Mouse (Mus musculus): ENCODE measurements around the gene Alg14.

Alg14 gene

GRCm38 (mm10) chr3:121370301-121370700 lies 78.7 kb downstream of the Alg14 start:
- no peak for DNase-seq

- DNase-seq: no peak
Measured at GRCm38 (mm10) chr3:121370830-121371526, 79.4 kb downstream of the Alg14 start.

DNA sequence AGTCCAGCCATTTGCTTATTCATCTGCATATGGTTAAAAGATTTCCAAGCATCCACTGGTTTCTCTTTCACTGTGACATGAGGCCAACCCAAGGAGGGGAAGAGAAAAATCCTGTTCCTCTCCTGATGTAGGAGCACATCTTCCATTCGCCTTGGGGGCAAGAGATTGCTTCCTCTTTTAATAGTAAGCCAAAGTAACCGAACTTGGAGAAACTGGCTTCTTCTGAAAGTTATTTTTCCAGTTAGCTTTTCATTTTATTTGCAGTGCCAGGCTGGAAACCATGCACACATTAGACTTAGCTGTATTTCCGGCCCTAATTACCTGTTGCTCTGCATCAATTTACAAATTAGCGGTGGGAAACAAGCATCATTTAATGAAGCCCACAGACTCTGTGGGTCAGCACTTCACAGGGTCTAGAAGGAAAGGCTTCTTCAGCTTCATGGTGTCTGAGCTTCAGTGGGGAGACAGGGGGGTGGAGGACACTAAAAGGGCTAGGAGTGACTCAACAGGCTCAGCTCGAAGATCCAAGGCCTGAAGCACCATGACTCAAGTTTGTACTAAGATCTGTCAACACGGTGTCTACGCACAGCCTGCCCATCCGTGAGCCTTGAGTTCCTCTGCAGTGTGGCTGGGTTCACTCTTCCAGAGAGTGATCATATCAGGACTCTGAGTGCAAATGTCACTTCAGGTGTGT lies 80.1 kb downstream of the Alg14 start:
- no peak for DNase-seq

GRCm38 (mm10) chr3:121373897-121374441 lies 82.4 kb downstream of the Alg14 start:
- DNase-seq: no peak

DNA sequence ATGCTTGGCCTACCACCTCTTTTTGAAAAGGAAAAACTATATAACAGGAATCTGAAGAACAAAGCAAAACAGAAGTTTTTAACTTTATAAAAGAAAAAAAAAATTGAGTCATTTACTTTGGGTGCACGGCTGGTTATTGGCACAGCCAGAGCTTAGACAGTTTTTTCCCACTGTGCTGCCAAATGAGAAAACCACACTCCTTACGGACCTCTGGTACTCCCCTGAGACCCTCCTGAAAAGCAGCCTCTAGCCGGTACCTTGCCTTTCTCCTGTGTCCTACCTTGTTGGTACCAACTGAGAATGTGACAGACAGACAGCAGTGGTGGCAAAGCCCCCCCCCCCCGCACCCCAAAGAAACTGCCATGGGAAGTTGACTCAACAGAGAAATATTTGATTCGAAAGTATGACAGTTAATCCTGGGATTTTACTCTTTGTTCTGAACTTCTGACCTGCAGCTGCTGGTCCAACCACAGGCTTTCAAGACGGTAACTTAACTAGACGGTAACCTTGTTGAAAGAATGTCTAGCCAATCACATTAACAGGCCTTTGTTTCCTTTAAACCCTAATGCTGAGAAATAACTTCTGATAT lies 84.1 kb downstream of the Alg14 start:
- DNase-seq: peak in 1 of 2 experiments; percentile 19

DNA sequence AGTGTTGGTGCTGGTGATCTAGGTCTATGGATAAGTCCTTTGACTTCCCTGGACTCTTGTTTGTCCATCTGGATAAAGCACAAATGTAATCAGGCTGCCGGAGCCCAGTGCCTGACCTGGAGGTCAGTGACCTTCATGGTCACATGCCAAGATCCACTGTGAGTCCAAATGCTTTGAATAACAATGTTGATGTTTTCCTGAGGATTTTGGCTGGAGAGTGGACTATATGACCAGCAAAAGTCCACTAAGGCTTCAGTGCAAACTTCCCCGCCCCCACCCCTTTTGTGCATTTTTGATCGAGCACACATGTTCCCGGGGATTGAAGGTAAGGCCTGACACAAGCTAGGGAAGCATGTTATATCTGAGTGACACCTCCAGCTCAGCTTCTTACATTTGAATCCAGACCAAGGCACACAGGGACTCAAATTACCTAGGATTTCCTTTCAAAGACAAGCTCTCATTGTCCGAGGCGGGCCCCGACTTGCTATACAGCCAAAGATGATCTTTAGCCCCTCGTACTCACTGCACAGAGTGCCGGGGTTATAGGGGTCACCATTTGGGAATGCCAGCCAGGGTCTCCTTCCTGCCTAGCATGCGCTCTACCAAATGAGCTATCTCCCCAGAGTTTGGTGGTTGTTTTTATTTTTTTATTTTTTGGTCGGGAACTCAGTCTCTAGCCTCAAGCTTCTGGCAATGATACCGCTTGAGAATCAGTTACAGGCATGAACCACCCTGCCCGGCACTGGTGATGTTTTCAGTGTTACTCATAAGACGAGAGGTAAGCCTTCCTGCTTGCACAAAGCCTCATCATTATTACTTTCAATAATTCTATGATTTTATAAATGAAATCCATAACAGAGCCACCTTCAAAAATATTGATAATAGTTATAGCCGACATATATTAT lies 87.4 kb downstream of the Alg14 start:
- peak; percentile 91 to 92 for DNase-seq

GRCm38 (mm10) chr3:121379699-121380098 lies 88.1 kb downstream of the Alg14 start:
- DNase-seq: no peak

GRCm38 (mm10) chr3:121387471-121388009 lies 96.0 kb downstream of the Alg14 start:
- DNase-seq: no peak

DNA sequence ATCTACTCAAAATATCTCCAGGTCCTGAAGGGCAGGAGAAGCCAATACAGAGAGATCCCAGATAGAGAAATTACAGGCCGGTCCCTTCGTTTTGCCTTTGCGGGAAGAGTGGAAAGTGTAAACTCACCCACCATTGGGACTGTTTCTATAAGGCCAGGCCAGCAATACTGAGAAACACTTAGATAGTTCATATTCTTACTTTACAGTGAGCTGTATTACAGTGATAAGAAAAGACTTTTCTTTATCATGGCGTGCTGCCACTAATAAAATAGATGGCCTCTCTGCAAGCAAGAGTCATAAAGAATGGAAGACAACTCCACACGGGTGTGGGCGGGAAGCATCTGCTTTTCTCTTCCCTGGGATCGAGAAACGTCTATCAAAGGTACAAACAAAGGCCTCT lies 97.8 kb downstream of the Alg14 start:
- DNase-seq: no peak

- DNase-seq: peak in 1 of 2 experiments; percentile 61
Measured at GRCm38 (mm10) chr3:121389860-121390530, 98.4 kb downstream of the Alg14 start.

DNA sequence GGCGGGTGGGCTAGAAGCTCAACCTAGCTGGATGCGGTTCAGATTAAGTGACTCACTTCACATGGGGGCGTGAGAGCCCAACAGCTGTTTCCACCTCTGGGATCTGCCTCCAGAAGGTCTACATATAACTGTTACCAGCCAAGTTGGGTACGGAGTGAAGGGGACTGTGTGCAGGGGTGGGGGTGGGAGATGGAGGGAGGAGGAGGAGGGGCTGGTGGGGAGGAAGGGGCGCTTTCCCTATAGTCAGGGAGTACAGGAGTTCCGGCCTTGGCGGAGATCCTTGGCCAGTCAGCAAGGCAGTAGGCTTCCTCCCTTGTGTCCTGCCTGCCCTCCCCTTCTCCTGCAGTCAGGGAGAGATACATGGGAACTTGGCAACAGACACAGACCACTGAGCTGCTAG lies 99.2 kb downstream of the Alg14 start:
- DNase-seq: peak in 1 of 2 experiments; percentile 30

- peak in 1 of 2 experiments; percentile 51 for DNase-seq
Measured at GRCm38 (mm10) chr3:121395588-121396295, 104.2 kb downstream of the Alg14 start.

- DNase-seq: no peak
Measured at GRCm38 (mm10) chr3:121396561-121396960, 105.0 kb downstream of the Alg14 start.

- DNase-seq: no peak
Measured at GRCm38 (mm10) chr3:121397007-121397406, 105.4 kb downstream of the Alg14 start.

DNA sequence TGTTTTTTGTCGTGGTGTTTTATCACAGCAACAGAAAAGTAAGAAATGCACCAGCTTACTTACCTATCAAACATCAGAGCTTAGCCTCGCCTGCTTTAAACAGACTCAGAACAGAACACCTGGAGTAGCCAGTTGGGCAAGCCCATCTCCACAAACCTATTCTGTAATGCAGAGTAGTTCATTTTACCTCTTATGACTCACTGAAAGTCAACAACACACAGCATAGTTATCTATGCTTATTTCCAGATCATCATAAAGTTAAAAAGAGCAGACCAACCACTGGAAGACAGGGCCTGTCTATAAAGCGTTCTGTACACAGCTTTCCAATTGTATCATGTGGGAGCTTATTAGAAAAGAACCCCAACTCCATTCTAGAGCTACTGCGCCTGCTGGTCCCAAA lies 109.8 kb downstream of the Alg14 start:
- DNase-seq: no peak

- DNase-seq: no peak
Measured at GRCm38 (mm10) chr3:121402096-121402495, 110.5 kb downstream of the Alg14 start.

DNA sequence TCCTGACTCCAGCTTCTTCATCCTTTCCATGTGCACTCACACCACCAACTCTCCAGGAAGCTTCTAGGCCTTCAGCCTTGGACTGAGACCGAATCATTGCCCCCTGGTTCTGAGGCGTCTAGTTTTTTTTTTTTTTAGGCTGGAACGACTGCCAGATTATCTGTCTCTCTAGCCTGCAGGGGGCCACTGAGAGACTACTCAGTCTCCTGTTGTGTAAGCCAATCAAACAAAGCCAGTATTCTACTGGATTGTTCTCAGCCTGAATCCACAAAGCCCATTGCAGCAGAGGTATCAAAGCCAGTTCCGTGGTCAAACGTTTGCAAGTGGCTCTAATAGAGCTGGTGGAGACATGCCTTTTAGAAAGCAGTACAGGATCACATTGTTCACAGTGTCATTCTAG lies 111.9 kb downstream of the Alg14 start:
- DNase-seq: no peak

- DNase-seq: no peak
Measured at GRCm38 (mm10) chr3:121405101-121405500, 113.5 kb downstream of the Alg14 start.

- no peak for DNase-seq
Measured at GRCm38 (mm10) chr3:121407417-121407816, 115.8 kb downstream of the Alg14 start.

DNA sequence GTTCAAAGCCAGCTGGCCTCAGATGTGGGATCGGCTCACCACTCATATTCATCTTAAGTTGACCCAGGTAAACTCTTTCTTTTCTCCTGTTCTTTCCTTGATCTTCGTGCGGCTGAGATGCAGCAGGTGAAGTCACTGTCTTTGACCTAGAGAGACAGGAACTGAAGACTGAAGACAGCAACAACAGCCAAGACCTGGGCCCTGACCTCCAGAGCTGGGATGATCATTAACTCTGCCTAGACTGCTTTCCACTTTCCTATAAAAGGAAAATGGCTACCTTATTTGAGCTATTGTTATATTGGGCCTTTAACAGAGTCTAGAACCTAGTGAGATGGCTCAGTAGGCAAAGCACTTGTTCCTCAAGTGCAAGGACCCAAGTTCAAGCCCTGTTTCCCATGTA lies 116.8 kb downstream of the Alg14 start:
- peak; percentile 41 to 53 for DNase-seq

DNA sequence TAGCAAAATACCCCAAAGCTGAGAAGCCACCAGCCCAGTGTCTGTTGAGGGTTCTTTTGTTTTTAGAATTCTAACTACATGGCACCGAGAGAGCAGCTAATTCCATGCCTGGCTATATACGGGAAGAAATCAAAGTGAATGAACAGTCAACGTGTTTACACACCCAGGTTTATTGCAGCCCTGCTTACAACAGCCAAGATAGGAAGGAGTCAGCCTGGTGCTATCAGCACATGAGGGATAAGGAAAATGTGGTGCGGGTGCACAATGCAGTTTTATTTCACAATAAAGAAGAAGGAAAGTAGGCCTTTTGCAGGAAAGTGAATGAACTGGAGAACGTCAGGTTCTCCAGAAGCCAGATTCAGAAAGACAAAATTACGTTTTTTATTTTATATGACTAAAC lies 119.9 kb downstream of the Alg14 start:
- no peak for DNase-seq
